Mouse (Mus musculus) hindbrain, embryonic 14.5 days (tissue): ENCODE data around the gene Sepsecs. TPM values are rescaled to one million over a fixed set of nuclear protein-coding genes. Genes with fewer than 3 reads are reported as not detected.

ENCODE experiments used
- ATAC-seq: fragments of 200-750 bp; cut with Nextera tagmentation; 2 replicates; pipeline ENCODE4 v1.8.0; 2017; ENCODE audit warnings: moderate number of reproducible peaks, mild to moderate bottlenecking, moderate TSS enrichment, moderate library complexity; ENCODE audit not compliant: low FRiP score
- DNase-seq: peaks from one replicate; pipeline ENCODE4 v3.0.0-alpha.2; 2015; ENCODE audit warnings: low spot score
- H3K27ac ChIP-seq: fragments of 300-500 bp; sonication (generic); 2 replicates; pipeline ENCODE4 v1.5.1; 2014; ENCODE audit warnings: mild to moderate bottlenecking, moderate library complexity
- H3K27me3 ChIP-seq: fragments of 300-500 bp; sonication (generic); 2 replicates; pipeline ENCODE4 v1.6.1; 2014; ENCODE audit warnings: mild to moderate bottlenecking, low read length, mixed read lengths; ENCODE audit not compliant: control insufficient read depth, insufficient read depth
- H3K36me3 ChIP-seq: fragments of 300-500 bp; sonication (generic); replicated peaks from 2 replicates; pipeline ENCODE4 v1.6.1; 2014; ENCODE audit not compliant: control insufficient read depth, insufficient read depth
- H3K4me1 ChIP-seq: fragments of 300-500 bp; sonication (generic); replicated peaks from 2 replicates; pipeline ENCODE4 v1.6.1; 2014; ENCODE audit warnings: antibody characterized with exemption, low read length, mixed read lengths; ENCODE audit not compliant: control insufficient read depth, insufficient read depth
- H3K4me2 ChIP-seq: fragments of 300-500 bp; sonication (generic); replicated peaks from 2 replicates; pipeline ENCODE4 v1.6.1; 2014; ENCODE audit warnings: mild to moderate bottlenecking, moderate library complexity
- H3K4me3 ChIP-seq: fragments of 300-500 bp; sonication (generic); replicated peaks from 2 replicates; pipeline ENCODE4 v1.5.1; 2014; ENCODE audit warnings: mild to moderate bottlenecking, low read length
- H3K9ac ChIP-seq: fragments of 300-500 bp; sonication (generic); 2 replicates; pipeline ENCODE4 v1.6.1; 2014
- H3K9me3 ChIP-seq: fragments of 300-500 bp; sonication (generic); 2 replicates; pipeline ENCODE4 v1.6.1; 2016; ENCODE audit warnings: low read length; ENCODE audit not compliant: control insufficient read depth
- WGBS: fragments of 180-500 bp; shearing (Covaris S2); extraction: QIAGEN DNeasy Blood & Tissue Kit; methylation state at CpG from one replicate; pipeline ENCODE4 v1.1.7; 2014; 5-methylcytosine and 5-hydroxymethylcytosine counted together
- polyA plus RNA-seq: library from polyadenylated mRNA; unstranded; fragments of >200 nt; fragmentation: Nextera tagmentation; extraction: Ambion mirVana; gene quantifications from 2 replicates; pipeline ENCODE4 v1.2.1, GENCODE M21; 2014

Sepsecs gene
- polyA plus RNA-seq, 1 experiment from 2014 or later = 7.5 TPM

DNA sequence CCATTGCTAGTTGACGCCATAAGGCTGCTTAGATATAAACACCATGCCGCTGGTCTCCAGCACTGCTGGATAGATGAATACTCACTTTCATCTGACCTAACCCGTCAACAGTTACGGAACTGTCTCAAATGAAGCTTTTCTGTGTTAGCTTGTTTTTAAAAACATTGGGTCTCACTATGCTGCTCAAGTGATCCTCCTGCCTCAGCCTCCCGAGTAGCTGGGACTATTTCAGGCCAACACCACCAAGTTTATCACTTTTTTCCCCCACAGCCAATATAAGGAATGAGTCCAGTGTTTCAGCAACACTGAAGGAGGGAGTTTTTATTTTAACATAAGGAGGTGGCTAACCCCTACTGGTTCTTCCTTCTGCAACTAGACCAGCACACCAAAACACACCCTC is 14.5 kb downstream of the Sepsecs start:
- 97% methylated on average over 5 of the region's 5 CpGs for WGBS
- H3K36me3 ChIP-seq = peaks cover 21% of the 10 kb centered on the region
- H3K4me3 ChIP-seq = no peak overlapping the region
- H3K27ac ChIP-seq = no peak overlapping the region
- no peaks in the 10 kb centered on the region for H3K9me3 ChIP-seq
- DNase-seq = no peak
- no peak for ATAC-seq
- no peak overlapping the region for H3K9ac ChIP-seq
- H3K4me1 ChIP-seq = no peaks in the 10 kb centered on the region
- no peaks in the 10 kb centered on the region for H3K27me3 ChIP-seq
- no peak overlapping the region for H3K4me2 ChIP-seq

DNA sequence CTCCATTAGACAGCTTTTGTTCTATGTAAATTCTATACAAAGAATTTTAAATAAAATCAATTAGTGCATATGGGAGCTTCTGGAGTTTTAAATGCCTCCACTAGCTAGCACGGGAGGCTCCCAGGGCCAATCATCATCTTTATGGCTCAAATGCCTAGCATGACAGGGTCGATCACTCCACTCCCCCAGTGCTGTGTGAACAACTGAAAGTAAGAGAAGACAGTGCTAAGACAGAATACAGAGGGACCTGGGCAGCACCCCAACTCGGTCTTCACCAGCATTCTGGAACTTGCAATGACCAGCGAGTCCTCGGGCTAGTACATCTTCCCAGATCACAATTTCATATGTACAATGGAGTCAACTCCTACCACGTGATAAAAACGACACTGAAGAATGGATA is 16.9 kb downstream of the Sepsecs start:
- Histone ChIP-seq H3K27ac (no peak overlapping the region), H3K4me2 (no peak overlapping the region), H3K9me3 (no peaks in the 10 kb centered on the region), H3K4me3 (no peak overlapping the region), H3K4me1 (no peaks in the 10 kb centered on the region), H3K27me3 (no peaks in the 10 kb centered on the region), H3K9ac (no peak overlapping the region), H3K36me3 (peaks cover 21% of the 10 kb centered on the region)
- ATAC-seq (no peak), DNase-seq (no peak)
- WGBS = 94% methylated on average over 7 of the region's 7 CpGs

DNA sequence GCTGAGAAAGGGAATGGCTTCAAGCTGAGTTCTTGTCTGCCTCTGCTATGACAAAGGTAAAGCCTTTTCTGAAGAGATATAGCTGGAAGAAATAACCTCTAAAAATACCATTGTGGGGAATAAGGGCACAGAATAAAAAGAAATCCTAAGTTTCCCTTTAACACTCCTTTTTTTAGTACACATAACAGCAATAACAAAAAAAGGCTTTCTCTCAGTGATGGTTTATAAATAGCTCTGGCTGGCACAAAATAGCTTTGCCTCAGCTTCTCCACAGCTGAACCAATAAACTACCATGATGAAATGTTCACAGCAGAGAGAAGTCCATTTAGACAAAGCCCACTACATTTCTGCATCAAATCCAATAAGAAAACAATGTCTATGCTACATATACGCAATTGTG is 17.4 kb downstream of the Sepsecs start:
- DNase-seq = no peak
- no peak for ATAC-seq
- 84% methylated on average over 1 of the region's 1 CpGs for WGBS

DNA sequence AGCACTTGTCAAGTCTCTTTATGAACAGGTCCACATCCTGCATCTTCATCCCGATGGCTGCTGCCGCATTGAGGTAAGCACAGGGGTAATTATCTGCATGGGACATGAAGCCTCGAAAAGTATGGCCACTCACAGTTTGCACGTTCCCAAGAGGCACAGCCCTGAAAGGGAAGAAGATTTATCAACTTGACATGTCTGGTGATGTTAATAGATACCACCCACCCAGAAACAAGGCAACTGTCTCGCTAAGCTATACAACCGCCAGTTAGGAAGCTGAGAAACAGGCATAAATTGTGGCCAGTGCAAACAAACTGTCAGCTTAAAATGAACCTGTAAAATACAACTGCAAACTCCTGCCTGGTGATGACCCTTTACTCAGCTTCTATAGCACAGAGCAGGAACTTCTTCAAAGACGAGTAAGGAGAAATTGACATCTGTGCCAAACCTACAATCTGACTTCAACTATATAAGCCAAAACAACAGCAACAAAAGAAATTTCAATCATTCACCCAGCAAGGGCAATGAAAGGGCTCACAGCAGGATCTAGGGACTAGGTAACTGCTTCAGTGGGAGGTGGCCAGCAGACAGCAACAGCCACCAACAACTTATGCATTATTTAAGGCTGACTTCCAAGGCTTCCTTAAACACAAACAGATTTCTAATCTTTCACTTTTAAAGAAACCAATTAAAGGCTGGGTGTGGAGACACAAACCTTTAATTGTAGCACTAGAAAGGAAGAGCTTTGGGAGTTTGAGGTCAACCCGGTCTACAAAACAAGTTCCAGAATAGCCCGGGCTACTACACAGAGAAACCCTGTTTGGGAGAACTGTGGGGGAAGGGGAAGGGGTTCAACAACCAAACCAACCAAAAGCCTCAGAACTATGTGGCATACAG is 25.3 kb downstream of the Sepsecs start:
- ATAC-seq (no peak), DNase-seq (no peak)
- no peaks in the 10 kb centered on the region for H3K27me3 ChIP-seq
- H3K4me1 ChIP-seq = no peaks in the 10 kb centered on the region
- H3K9me3 ChIP-seq = no peaks in the 10 kb centered on the region
- no peak overlapping the region for H3K27ac ChIP-seq
- 41% methylated on average over 9 of the region's 9 CpGs for WGBS
- no peak overlapping the region for H3K4me2 ChIP-seq
- H3K9ac ChIP-seq = no peak overlapping the region
- H3K36me3 ChIP-seq = peaks cover 42% of the 10 kb centered on the region
- no peak overlapping the region for H3K4me3 ChIP-seq

More for the DNA sequence above, 17.4 kb downstream of the Sepsecs start:
- Histone ChIP-seq H3K9ac (no peak overlapping the region), H3K27me3 (no peaks in the 10 kb centered on the region), H3K36me3 (peaks cover 22% of the 10 kb centered on the region), H3K27ac (no peak overlapping the region), H3K9me3 (no peaks in the 10 kb centered on the region), H3K4me1 (no peaks in the 10 kb centered on the region), H3K4me2 (no peak overlapping the region), H3K4me3 (no peak overlapping the region)

DNA sequence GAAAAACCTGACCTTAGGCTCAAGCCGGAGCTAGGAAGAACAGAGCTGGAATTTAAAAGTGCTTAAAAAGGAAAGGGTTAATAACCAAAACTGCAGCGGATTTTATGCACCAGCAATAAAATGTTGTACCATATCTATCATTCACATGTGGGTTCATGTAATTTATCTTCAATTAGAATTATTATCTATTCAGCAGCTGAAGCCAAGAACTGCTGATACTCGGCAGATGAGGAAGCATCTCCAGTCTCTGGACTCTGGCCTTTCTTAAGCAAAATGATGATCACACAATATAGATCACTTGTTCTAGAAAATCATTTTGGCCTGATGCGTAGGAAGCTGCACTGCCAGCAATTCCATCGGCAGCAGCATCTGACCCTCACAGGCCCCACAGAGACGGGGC is 27.8 kb downstream of the Sepsecs start:
- no peaks in the 10 kb centered on the region for H3K9me3 ChIP-seq
- H3K36me3 ChIP-seq = peaks cover 37% of the 10 kb centered on the region
- H3K4me2 ChIP-seq = no peak overlapping the region
- 89% methylated on average over 6 of the region's 6 CpGs for WGBS
- H3K27me3 ChIP-seq = no peaks in the 10 kb centered on the region
- no peak for DNase-seq
- no peaks in the 10 kb centered on the region for H3K4me1 ChIP-seq
- H3K27ac ChIP-seq = no peak overlapping the region
- H3K9ac ChIP-seq = no peak overlapping the region
- no peak overlapping the region for H3K4me3 ChIP-seq
- ATAC-seq = no peak

DNA sequence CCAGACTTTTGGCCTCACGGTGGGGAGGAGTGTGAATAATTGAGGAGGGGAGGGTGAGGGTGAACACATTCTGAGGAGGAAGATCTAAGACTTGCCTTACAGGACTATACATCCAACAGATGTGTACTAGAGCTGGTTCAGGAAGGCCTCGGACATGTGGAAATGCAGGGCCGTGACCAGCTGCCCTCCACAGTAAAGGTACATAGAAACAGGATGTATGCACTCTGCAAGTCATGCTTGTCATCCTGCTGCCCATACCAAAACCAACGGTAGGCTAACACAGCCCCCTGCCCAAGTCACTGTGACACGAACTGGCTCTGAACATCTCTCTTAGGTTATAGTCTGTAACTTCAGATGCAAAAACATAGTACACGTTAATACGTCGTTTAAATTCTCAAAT is 30.6 kb downstream of the Sepsecs start:
- Histone ChIP-seq H3K27me3 (no peaks in the 10 kb centered on the region), H3K9ac (no peak overlapping the region), H3K9me3 (no peaks in the 10 kb centered on the region), H3K36me3 (peaks cover 17% of the 10 kb centered on the region), H3K4me2 (no peak overlapping the region), H3K4me1 (no peaks in the 10 kb centered on the region), H3K27ac (no peak overlapping the region), H3K4me3 (no peak overlapping the region)
- WGBS = 89% methylated on average over 8 of the region's 8 CpGs
- DNase-seq (no peak), ATAC-seq (no peak)

DNA sequence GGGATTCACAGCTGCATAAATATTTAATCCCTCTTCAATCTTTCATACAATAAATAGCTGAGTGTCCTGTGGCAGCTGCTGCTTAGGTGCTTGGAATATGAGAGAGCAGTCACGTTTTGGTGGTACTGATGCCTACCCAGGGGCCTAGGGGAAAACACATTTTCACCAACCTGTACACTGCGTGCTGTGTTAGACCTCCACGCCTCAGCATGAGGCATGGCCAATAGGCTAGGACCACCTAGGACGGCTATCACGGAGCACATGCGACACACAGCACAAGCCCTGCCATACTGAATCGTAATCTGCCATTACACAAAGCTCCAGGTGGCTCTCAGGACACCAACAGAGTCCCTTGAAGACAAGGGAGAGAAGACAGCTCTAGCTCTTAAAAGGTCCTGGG is 31.5 kb downstream of the Sepsecs start:
- 85% methylated on average over 7 of the region's 7 CpGs for WGBS

DNA sequence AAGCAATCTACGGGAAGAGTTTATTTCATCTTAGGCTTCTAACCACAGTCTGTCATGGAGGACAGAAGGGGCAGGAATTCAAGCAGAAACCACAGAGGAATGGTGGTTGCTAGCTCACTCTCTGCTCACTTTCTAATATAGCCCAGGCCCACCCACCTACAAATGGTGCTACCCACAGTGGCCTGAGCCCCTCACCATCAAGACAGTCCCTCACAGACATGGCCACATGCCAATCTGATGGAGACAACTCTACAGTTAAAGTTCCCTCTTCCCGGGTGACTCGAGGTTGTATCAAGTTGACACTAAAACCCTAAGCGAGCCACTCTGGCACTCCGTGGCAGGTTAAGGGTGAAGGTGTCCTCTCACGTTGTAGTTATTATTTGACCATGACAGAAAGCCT is 32.6 kb downstream of the Sepsecs start:
- no peaks in the 10 kb centered on the region for H3K27me3 ChIP-seq
- DNase-seq = no peak
- ATAC-seq = no peak
- H3K27ac ChIP-seq = no peak overlapping the region
- no peak overlapping the region for H3K4me3 ChIP-seq
- 86% methylated on average over 6 of the region's 6 CpGs for WGBS
- H3K4me1 ChIP-seq = no peaks in the 10 kb centered on the region
- H3K9ac ChIP-seq = no peak overlapping the region
- no peaks in the 10 kb centered on the region; the same call in 1 of the 2 replicates for H3K36me3 ChIP-seq
- H3K9me3 ChIP-seq = no peaks in the 10 kb centered on the region
- H3K4me2 ChIP-seq = no peak overlapping the region

More for the DNA sequence above, 31.5 kb downstream of the Sepsecs start:
- Histone ChIP-seq H3K9me3 (no peaks in the 10 kb centered on the region), H3K4me3 (no peak overlapping the region), H3K27ac (no peak overlapping the region), H3K9ac (no peak overlapping the region), H3K4me1 (no peaks in the 10 kb centered on the region), H3K4me2 (no peak overlapping the region), H3K27me3 (no peaks in the 10 kb centered on the region), H3K36me3 (peaks cover 8% of the 10 kb centered on the region)
- ATAC-seq (no peak), DNase-seq (no peak)

DNA sequence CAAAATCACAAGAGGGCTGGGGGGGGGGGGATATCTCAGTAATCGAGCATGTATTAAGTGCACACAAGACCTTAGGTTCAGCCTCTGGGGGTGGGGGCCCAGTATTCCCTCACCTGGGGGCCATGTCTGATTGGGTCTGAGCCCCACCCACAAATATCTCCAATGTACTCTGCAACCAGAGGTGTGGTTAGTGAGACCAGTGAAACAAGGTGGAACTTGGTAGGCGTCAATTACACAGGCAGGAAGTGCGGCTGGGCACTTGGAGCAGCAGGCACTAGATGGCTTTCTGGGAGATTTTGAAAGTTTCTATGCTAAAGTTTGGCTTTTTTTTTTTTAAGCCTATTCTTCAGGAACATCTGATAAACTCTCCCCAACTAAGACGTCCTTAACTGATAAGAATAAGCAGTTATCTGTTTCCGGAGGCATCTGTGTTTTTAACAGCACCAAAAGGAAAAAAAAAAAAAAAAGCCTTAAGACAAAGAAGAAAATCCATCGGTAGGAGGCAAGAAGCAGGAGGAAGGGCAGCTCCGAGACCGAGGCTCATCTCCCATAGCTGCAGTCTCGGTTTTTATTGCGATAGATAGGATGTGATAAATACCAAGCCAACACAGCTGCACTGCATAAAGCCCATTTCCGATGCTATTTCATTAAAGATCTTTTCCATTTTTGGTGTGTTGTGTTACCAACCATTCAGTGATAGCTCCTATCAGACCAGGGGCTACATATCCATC is 33.3 kb downstream of the Sepsecs start:
- Histone ChIP-seq H3K27ac (no peak overlapping the region), H3K9me3 (no peaks in the 10 kb centered on the region), H3K9ac (no peak overlapping the region), H3K4me2 (no peak overlapping the region), H3K4me1 (no peaks in the 10 kb centered on the region), H3K36me3 (no peaks in the 10 kb centered on the region; the same call in 1 of the 2 replicates), H3K4me3 (no peak overlapping the region), H3K27me3 (no peaks in the 10 kb centered on the region)
- DNase-seq (no peak), ATAC-seq (no peak)
- 81% methylated on average over 11 of the region's 11 CpGs for WGBS
